Mouse (Mus musculus) midbrain, embryonic 11.5 days (tissue): ENCODE measurements around the gene Dnah9. TPM values are rescaled to one million over a fixed set of nuclear protein-coding genes. Genes with fewer than 3 reads are reported as not detected.

Experiments used
- ATAC-seq: fragments of 200-750 bp; cut with Nextera tagmentation; 2 replicates; pipeline ENCODE4 v1.8.0; 2017; ENCODE audit warnings: moderate TSS enrichment, moderate library complexity; ENCODE audit not compliant: low FRiP score
- DNase-seq: peaks from one replicate; pipeline ENCODE4 v3.0.0; 2015; ENCODE audit warnings: low spot score; ENCODE audit errors: missing footprints
- H3K27ac ChIP-seq: fragments of 300-500 bp; sonication (generic); 2 replicates; pipeline ENCODE4 v1.5.1; 2014; ENCODE audit warnings: low read depth, low read length
- H3K27me3 ChIP-seq: fragments of 300-500 bp; sonication (generic); 2 replicates; pipeline ENCODE4 v1.6.1; 2014; ENCODE audit warnings: mild to moderate bottlenecking, low read length, moderate library complexity, mixed read lengths; ENCODE audit not compliant: control insufficient read depth, insufficient read depth
- H3K36me3 ChIP-seq: fragments of 300-500 bp; sonication (generic); 2 replicates; pipeline ENCODE4 v1.6.1; 2014; ENCODE audit warnings: mild to moderate bottlenecking, low read length, moderate library complexity, mixed read lengths; ENCODE audit not compliant: control insufficient read depth, insufficient read depth
- H3K4me1 ChIP-seq: fragments of 300-500 bp; sonication (generic); 2 replicates; pipeline ENCODE4 v1.6.1; 2014; ENCODE audit warnings: low read length; ENCODE audit not compliant: control insufficient read depth, insufficient read depth
- H3K4me2 ChIP-seq: fragments of 300-500 bp; sonication (generic); 2 replicates; pipeline ENCODE4 v1.6.1; 2014; ENCODE audit warnings: mild to moderate bottlenecking, moderate library complexity
- H3K4me3 ChIP-seq: fragments of 300-500 bp; sonication (generic); 2 replicates; pipeline ENCODE4 v1.5.1; 2014; ENCODE audit warnings: low read depth, low read length
- H3K9ac ChIP-seq: fragments of 300-500 bp; sonication (generic); 2 replicates; pipeline ENCODE4 v1.6.1; 2014; ENCODE audit warnings: low read length
- H3K9me3 ChIP-seq: fragments of 300-500 bp; sonication (generic); 2 replicates; pipeline ENCODE4 v1.6.1; 2016; ENCODE audit warnings: low read length; ENCODE audit not compliant: control insufficient read depth
- WGBS: fragments of 180-500 bp; shearing (Covaris S2); extraction: QIAGEN DNeasy Blood & Tissue Kit; methylation state at CpG from one replicate; pipeline ENCODE4 v1.1.7; 2014; 5-methylcytosine and 5-hydroxymethylcytosine counted together
- polyA plus RNA-seq: library from polyadenylated mRNA; unstranded; fragments of >200 nt; fragmentation: Nextera tagmentation; extraction: Ambion mirVana; gene quantifications from 2 replicates; pipeline ENCODE4 v1.2.1, GENCODE M21; 2014

Gene Dnah9
- polyA plus RNA-seq, 1 experiment from 2014 or later: 0.74 TPM

GRCm38 (mm10) chr11:65818193-65818592, 350.2 kb downstream of the Dnah9 start:
- 81% methylated on average over 1 of the region's 1 CpGs for WGBS
- Histone ChIP-seq H3K36me3 (peaks cover 6% of the 10 kb centered on the region; the same call in 1 of the 2 replicates), H3K4me1 (peaks cover 2% of the 10 kb centered on the region; the same call in 1 of the 2 replicates), H3K27me3 (no peaks in the 10 kb centered on the region), H3K9ac (no peak overlapping the region), H3K9me3 (no peaks in the 10 kb centered on the region), H3K4me2 (no peak overlapping the region), H3K27ac (no peak overlapping the region), H3K4me3 (no peak overlapping the region)
- no peak for DNase-seq
- ATAC-seq: no peak

GRCm38 (mm10) chr11:65816237-65816636, 352.1 kb downstream of the Dnah9 start:
- Histone ChIP-seq H3K27me3 (no peaks in the 10 kb centered on the region), H3K4me1 (peaks cover 8% of the 10 kb centered on the region; the same call in 1 of the 2 replicates), H3K27ac (no peak overlapping the region), H3K9me3 (no peaks in the 10 kb centered on the region), H3K4me3 (no peak overlapping the region), H3K36me3 (0 out of 2 replicates have a peak, but pooled peaks cover 3% of the 10 kb centered on the region), H3K9ac (no peak overlapping the region), H3K4me2 (no peak overlapping the region)
- DNase-seq (no peak), ATAC-seq (no peak)
- 68% methylated on average over 6 of the region's 6 CpGs for WGBS

GRCm38 (mm10) chr11:65814381-65814780, 354.0 kb downstream of the Dnah9 start:
- no peak overlapping the region for H3K27ac ChIP-seq
- H3K4me1 ChIP-seq: peaks cover 8% of the 10 kb centered on the region; the same call in 1 of the 2 replicates
- 93% methylated on average over 9 of the region's 9 CpGs for WGBS
- 0 out of 2 replicates have a peak, but pooled peaks cover 3% of the 10 kb centered on the region for H3K36me3 ChIP-seq
- H3K4me2 ChIP-seq: no peak overlapping the region
- H3K9ac ChIP-seq: no peak overlapping the region
- no peak overlapping the region for H3K4me3 ChIP-seq
- H3K9me3 ChIP-seq: no peaks in the 10 kb centered on the region
- ATAC-seq (no peak), DNase-seq (no peak)
- H3K27me3 ChIP-seq: no peaks in the 10 kb centered on the region

- Histone ChIP-seq H3K4me1 (peaks cover 13% of the 10 kb centered on the region), H3K4me3 (no peak overlapping the region), H3K27me3 (no peaks in the 10 kb centered on the region), H3K9ac (no peak overlapping the region), H3K27ac (no peak overlapping the region), H3K36me3 (0 out of 2 replicates have a peak, but pooled peaks cover 3% of the 10 kb centered on the region), H3K4me2 (no peak overlapping the region), H3K9me3 (no peaks in the 10 kb centered on the region)
- ATAC-seq (no peak), DNase-seq (no peak)
- 20% methylated on average over 5 of the region's 5 CpGs for WGBS
Observed at GRCm38 (mm10) chr11:65812088-65812487, 356.3 kb downstream of the Dnah9 start.

DNA sequence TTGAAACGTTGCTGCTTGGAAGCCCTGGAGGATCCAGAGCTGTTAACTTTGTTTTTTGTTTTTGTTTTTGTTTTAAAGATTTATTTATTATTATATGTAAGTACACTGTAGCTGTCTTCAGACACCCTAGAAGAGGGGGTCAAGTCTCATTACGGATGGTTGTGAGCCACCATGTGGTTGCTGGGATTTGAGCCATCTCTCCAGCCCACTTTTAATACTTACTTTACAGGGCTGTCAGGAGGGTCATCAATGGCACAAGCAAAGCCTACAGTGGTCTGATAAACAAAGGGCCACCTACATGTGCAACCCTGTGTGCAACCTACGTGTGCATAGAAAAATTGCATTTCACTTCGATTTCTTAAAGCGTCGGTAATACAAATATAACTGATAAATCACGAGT, 360.8 kb downstream of the Dnah9 start:
- H3K9ac ChIP-seq: peak overlapping the region; percentile 67
- H3K4me1 ChIP-seq: peaks cover 11% of the 10 kb centered on the region
- ATAC-seq (no peak; the same call in 1 of the 2 replicates), DNase-seq (no peak)
- H3K9me3 ChIP-seq: no peaks in the 10 kb centered on the region
- H3K4me2 ChIP-seq: peak overlapping the region; percentile 56
- H3K27ac ChIP-seq: 0 out of 2 replicates have a peak overlapping the region, but pooled peaks have one; percentile 60
- H3K36me3 ChIP-seq: no peaks in the 10 kb centered on the region
- 48% methylated on average over 7 of the region's 7 CpGs for WGBS
- H3K4me3 ChIP-seq: peak overlapping the region; percentile 59
- H3K27me3 ChIP-seq: no peaks in the 10 kb centered on the region

DNA sequence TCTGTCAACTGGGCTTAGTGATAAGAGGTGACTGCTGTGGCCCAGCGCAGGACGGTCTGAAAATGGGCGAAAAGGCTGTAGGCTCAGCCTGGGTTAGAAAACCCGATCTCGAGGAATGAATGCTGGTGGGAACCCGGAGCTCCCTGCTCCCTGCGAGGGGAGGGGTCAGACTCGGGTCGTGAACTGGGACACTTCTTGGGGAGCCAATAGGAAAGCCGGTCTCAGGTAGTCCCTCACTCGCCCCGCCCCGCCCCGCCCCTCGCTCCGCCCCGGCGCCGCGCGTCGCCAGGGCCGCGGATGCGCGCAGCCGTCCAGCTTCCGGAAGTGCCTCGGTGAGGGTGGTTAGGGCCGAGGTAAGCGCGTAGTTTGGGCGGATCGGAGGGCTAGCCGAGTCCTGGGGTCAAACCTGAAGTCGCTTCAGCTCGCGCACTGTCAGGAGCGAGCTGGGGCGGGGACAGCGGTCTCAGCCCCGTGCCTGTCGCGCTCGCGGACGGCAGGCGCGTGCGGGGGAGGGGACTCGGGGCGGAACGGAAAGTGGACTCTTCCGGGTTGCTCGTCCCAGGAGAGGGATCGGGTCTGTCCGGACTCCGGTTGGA, 361.3 kb downstream of the Dnah9 start, which contains the start of gene Zkscan6:
Gene Zkscan6, plus strand, starts transcription at position 267 of the 596 bp plus-strand sequence.
- Histone ChIP-seq H3K4me2 (peak within 1 kb of the TSS; percentile 84), H3K27ac (peak within 1 kb of the TSS; percentile 60), H3K4me1 (peaks cover 6% of the 10 kb centered on the region), H3K9me3 (no peaks in the 10 kb centered on the region), H3K27me3 (no peaks in the 10 kb centered on the region), H3K4me3 (peak within 1 kb of the TSS; percentile 59), H3K36me3 (no peaks in the 10 kb centered on the region), H3K9ac (peak within 1 kb of the TSS; percentile 67)
- under 1% methylated on average over 56 of the region's 58 CpGs for WGBS
- peak; percentile 98 for ATAC-seq
- peak; percentile 99 for DNase-seq

GRCm38 (mm10) chr11:65806321-65806904, 361.9 kb downstream of the Dnah9 start:
- Histone ChIP-seq H3K9ac (peak overlapping the region; percentile 56), H3K9me3 (no peaks in the 10 kb centered on the region), H3K4me1 (peaks cover 5% of the 10 kb centered on the region), H3K36me3 (no peaks in the 10 kb centered on the region), H3K27me3 (no peaks in the 10 kb centered on the region), H3K27ac (no peak overlapping the region), H3K4me3 (peak overlapping the region; percentile 59), H3K4me2 (peak overlapping the region; percentile 84)
- no peak for DNase-seq
- WGBS: 2% methylated on average over 20 of the region's 20 CpGs
- ATAC-seq: no peak; the same call in none of the 2 replicates

GRCm38 (mm10) chr11:65801899-65802298, 366.5 kb downstream of the Dnah9 start:
- no peak overlapping the region for H3K4me3 ChIP-seq
- WGBS: 73% methylated on average over 3 of the region's 3 CpGs
- no peaks in the 10 kb centered on the region for H3K9me3 ChIP-seq
- no peak overlapping the region for H3K4me2 ChIP-seq
- no peaks in the 10 kb centered on the region for H3K27me3 ChIP-seq
- H3K9ac ChIP-seq: no peak overlapping the region
- H3K27ac ChIP-seq: no peak overlapping the region
- H3K4me1 ChIP-seq: no peaks in the 10 kb centered on the region
- DNase-seq: no peak
- H3K36me3 ChIP-seq: no peaks in the 10 kb centered on the region
- no peak for ATAC-seq

- Histone ChIP-seq H3K9me3 (no peaks in the 10 kb centered on the region), H3K27me3 (no peaks in the 10 kb centered on the region), H3K36me3 (no peaks in the 10 kb centered on the region), H3K27ac (no peak overlapping the region), H3K4me2 (no peak overlapping the region), H3K4me1 (no peaks in the 10 kb centered on the region), H3K4me3 (no peak overlapping the region), H3K9ac (no peak overlapping the region)
- DNase-seq: no peak
- no peak for ATAC-seq
- 94% methylated on average over 1 of the region's 1 CpGs for WGBS
Observed at GRCm38 (mm10) chr11:65795896-65796295, 372.5 kb downstream of the Dnah9 start.
